Mouse (Mus musculus) erythroid progenitor cell, adult 5-6 weeks (primary cell): ENCODE results near the gene Phf8. TPM values are rescaled to one million over a fixed set of nuclear protein-coding genes. Genes with fewer than 3 reads are reported as not detected.
"Not testable (repeated sequence)": the region's sequence is repeated elsewhere in the genome, so short reads cannot be mapped to it uniquely, and the experiment has no call there.

Experiments
- ATAC-seq: replicated peaks from 2 replicates; pipeline ENCODE4 v1.8.0; 2016; ENCODE audit warnings: moderate number of reproducible peaks, mild to moderate bottlenecking, moderate TSS enrichment, inconsistent platforms; ENCODE audit not compliant: poor library complexity, low FRiP score, severe bottlenecking
- total RNA-seq, 2 experiments: library from RNA; stranded (forward) in 1 of 2; stranded (reverse) in 1 of 2; fragments of 150-400 nt in 1 of 2; fragments of 186-747, 209-891 nt in 1 of 2; gene quantifications; 2 replicates each; pipeline versions ENCODE4 v1.2.3 to v1.2.4; 2015 to 2017; ENCODE audit warnings: low replicate concordance in 2 of 2

Phf8 gene
- 38.2 and 52.0 TPM in 2 replicates for total RNA-seq (2015; ENCODE audit: low replicate concordance)
- total RNA-seq (2017; ENCODE audit: low replicate concordance): 34.4 and 36.4 TPM in 2 replicates

DNA sequence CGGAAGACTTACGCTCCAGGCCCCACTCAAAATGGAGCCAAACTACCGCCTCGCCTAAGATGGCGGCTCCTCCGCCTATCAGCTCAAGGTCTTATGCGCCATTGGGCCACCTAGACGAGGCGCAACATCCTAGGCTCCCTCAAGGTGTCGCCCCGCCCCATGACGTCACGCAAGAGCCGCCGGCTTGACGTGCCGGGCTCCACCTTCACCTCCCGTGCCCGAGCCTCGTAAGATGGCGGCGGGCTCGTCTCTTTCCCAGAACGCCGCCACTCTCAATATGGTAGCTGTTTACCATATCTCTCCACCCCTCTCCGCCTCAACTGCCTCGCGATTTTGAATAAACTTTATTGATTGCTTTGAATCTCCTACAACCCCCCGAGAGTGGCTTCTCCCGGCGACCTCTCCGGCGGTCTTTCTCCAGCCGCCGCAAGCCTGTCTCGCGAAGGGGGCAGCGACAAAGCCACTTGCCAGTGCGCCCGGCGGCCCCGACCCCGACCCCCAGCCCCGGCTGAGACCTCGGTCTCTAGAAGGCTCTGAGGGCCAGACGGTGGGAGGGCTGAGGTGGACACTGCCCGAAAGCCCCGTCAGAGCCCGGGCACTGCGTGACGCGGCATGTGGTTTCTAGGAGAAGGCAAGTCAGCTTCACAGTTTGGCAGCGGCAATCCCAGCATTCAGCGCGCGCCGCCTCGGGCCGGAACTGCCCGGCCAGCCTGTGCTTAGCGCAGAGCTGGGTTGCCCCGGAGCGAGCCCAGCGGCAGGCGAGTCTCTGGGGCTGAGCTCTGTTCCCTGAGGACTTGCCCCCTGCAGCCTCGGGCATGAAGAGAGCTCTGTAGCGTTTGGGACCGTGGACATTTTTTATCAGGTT lies at the start of gene Phf8:
Gene Phf8, plus strand, starts transcription at position 215 of the 865 bp plus-strand sequence.
- ATAC-seq: peak; percentile 91

DNA sequence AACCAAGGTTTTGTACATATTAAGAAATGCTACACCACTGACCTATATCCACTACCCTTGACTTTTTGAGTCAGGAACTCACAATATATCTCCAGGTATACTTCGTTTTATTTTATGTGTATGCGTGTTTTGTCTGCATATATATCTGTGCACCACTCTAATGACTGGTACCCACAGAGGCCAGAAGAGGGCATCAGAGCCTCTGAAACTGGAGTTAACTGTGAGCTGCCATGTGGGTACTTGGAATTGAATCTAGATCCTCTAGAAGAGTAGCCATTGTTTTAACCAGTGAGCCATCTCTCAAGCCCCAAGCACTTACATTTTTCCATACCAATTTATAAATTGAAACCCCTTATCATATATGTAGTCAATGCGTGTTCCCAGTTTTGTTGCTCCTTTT lies 32.3 kb upstream of the Phf8 start:
- no peak for ATAC-seq

DNA sequence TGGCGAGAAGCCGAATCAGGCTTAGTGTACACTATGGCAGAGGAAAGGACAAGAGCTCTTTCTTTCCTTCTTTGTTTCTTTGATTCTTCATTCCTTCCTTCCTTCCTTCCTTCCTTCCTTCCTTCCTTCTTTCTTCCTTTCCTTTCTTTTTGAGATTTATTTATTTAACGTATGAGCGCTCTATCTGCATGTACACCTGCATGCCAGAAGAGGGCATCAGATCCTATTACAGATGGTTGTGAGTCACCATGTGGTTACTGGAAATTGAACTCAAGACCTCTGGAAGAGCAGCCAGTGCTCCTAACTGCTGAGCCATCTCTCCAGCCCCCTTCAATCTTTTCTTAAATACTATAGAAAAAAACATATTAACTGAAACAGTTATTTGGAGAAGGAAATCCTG lies 27.2 kb upstream of the Phf8 start:
- ATAC-seq: not testable (repeated sequence)

DNA sequence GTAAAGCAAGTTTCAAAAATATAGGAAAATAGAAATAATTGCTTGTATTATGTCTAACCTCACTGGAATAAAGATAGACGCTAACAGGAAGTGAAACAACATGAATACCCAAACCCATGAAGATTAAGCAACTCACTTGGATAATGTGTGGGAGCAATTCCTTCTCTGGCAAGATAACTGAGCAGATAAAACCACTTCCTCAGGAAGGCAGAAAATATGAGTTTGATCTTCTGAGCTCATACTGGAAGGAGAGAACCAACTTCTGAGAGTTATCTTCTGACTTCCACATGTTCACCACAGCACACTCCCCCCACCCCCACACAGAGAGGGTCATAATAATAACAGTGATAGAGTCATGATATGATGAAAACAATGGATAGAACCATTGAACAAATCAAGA lies 23.9 kb upstream of the Phf8 start:
- no peak for ATAC-seq

DNA sequence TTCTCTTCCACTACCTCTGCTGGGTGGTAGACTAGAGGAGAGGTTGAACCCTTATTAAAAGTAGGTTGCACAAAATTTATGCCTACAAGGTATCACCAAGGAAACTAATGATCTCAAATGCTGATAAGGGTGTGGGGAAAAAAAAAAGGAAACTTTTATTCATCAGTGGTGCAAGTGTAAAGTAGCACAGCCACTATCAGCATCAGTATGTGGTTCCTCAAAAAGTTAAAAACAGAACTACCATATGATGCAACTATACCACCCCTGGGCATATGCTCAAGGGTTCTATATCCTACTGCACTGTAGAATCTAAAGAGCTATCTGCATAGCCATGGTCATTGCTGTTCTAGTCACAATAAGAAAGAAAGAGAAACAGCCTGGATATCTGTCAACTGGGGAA lies 11.9 kb upstream of the Phf8 start:
- no peak for ATAC-seq

DNA sequence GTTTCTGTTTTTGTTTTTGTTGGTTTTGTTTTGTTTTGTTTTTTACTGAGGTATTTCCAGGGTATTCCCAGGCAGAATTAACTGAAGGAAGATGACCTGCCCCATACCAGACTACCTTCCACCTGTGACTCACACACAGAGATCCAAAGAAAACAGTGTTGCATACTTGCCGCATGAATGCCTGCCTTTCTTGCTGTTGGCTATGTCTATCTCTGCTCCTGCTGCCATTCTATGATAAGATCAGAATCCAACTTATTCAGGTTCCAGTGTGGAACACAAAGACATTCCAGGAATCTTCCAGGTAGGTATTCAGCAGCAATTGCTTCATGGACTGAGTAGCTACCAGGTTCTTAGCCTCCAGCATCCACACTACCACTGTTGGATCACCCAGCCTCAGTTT lies 10.6 kb upstream of the Phf8 start:
- no peak for ATAC-seq

DNA sequence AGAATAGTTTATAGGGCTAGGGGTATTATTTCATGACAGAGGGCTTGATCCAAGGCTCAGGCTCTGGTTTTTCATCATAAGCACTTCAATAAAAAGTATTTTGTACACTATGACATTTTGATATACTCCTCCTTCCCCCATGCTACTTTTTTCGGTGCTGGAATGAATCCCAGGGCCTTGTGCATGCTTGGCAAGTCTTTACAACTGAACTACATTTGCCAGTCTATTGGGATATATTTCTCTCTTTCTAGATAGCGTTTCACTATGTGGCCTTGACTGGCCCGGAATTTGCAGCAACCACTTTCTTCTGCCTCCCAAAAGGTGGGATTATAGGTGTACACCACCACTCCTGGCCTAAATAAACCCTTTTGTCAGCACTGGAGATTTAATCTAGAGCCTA lies 7.4 kb upstream of the Phf8 start:
- no peak for ATAC-seq

DNA sequence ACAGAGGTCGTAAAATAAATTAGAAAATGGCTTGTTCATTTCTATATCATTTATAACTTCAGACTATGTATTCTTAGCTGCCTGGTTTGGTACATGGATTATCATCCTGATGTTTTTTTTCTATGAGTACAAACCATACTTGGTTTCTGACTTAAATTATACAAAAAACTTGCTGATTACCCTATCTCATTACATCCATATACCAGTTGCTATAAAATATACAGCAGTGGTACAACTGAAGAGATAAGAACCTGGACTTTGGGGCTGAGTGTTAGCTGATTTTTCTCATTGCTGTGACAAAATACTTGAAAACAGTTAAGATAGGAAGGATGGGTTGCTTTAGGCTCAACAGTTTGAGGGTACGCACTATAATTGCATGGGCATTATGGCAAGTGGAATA lies 6.8 kb upstream of the Phf8 start:
- ATAC-seq: no peak

DNA sequence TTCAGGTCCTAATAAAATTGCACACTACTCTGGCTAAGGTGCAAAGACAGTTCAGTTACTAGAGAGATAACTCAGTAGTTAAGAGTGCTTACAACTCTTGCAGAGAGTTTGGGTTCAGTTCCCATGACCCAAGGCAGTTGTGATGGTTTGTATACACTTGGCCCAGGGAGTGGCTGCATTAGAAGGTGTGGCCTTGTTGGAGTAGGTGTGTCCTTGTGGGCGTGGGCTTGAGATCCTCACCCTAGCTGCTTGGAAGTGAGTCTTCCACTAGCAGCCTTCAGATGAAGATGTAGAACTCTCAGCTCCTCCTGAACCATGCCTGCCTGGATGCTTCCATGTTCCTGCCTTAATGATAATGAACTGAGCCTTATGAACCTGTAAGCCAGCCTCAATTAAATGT lies 2.3 kb upstream of the Phf8 start:
- ATAC-seq: peak; percentile 50

DNA sequence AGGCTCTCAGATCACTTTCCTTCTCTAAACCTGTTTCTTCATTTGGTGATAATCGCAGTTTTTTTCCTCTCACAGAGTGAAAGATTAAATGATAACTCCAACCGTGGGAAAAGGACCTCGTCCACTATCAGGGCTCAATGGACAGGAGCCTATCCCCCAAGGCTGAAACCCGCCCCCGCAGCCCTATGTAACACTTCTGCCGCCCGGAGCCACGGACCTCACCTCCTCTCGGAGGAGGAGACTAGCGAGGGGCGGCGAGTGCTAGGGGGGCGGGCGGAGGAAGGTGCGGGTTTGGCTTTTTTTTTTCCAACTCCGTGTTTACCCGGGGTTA lies 380 bp upstream of the Phf8 start:
- peak; percentile 67 for ATAC-seq

DNA sequence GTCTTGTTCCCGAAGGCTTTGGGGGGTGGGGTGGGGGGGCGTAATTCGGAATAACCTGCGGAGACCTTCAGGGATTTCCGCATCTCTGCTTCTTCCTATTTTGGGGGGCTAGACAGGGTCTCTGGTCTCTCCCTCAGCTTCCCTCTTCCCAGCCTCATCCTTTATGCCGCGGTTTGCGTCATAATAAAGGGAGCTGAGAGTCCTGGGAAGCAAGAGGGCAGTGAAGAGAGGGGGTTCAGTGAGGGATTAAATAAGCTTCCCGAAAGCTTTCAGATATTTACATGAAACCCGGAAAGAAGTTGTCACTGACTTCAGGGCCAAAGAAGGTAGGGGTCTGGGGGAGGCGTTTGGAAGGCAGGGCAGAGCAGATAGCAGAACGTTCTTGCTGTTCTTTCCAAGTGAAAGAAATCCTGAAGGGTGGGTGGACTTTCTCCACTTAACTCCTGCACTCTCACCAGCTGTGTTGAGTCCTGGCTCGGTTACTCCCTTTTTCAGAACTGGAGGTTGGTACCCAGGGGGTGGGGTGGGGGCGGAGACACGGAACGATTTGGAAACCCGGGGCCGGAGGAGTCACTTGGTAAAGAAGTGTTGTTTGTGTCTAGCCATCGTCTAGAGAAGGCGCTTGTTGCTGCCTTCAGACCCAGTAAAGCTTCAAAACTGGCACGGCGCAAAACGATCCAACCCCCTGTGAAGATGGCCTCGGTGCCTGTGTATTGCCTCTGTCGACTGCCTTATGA lies 1.5 kb downstream of the Phf8 start:
- ATAC-seq: no peak

DNA sequence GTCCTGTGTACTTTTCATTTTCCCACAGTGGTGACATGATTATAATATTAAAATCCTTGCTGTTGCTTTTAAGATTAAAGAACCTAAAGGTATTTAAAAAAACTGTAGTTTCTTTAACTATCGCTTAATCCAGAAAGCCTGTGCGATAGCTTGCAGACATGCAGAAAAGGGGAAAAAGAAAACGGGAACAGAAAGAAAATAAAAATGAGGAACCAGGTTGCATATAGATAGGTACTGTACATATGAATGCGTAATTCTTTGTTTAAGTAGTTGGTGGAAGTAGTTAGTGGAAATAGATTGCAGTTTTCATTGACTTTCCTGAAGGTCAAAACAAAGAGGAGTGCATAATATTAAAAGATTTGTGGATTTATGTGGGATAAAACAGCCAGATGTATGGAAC lies 32.9 kb downstream of the Phf8 start:
- ATAC-seq: no peak

DNA sequence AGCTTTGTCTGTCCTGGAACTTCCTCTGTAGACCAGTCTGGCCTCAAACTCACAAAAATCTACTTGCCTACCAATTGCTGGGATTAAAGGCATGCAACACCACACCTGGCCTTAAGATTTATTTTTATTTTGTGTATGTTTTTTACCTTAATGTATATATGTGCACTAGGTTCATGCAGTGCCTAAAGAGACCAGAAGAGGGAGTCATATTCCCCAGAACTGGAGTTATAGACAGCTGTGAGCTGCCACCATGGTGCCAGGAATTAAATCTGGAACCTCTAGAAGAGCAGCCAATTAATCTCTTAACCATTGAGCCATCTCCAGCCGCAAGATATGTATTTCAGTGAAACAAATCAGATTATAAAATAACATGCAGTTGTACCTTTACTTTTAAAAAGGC lies 54.7 kb downstream of the Phf8 start:
- ATAC-seq: no peak

DNA sequence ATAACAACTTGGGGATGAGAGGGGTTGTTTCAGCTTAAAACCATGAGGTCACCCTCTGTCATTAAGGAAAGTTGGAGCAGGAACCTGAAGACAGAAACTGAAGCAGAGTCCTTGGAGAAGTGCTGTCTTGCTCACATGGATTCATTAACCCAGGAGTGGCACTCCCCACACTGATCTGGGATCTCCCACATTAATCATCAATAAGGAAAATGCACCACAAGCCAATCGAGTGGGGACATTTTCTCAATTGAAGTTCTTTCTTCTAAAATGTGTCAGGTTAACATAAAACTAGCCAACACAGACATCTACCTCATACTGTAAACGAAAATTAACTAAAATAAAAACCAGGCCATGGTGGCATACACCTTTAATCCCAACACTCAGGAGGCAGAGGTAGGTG lies 122.9 kb downstream of the Phf8 start:
- no peak for ATAC-seq

DNA sequence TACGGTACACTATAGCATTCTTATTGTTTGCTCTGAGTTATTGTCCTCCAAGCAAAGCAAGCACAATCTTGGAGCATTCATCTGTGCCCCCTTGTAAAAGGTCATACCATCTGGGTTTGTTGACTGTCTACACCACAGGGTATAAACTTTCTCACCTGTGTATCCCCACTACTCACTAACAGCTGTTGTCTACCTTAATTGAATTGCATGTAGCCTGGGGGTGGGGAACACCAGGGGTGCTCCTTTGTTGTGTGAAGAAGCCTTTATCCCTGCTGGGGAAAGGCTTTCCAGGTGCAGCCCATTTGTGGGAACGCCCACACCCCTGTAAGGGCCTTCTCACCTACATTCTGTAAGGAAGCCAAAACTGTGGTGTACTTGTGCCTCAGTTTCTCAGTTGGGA lies 133.3 kb downstream of the Phf8 start:
- ATAC-seq: no peak

DNA sequence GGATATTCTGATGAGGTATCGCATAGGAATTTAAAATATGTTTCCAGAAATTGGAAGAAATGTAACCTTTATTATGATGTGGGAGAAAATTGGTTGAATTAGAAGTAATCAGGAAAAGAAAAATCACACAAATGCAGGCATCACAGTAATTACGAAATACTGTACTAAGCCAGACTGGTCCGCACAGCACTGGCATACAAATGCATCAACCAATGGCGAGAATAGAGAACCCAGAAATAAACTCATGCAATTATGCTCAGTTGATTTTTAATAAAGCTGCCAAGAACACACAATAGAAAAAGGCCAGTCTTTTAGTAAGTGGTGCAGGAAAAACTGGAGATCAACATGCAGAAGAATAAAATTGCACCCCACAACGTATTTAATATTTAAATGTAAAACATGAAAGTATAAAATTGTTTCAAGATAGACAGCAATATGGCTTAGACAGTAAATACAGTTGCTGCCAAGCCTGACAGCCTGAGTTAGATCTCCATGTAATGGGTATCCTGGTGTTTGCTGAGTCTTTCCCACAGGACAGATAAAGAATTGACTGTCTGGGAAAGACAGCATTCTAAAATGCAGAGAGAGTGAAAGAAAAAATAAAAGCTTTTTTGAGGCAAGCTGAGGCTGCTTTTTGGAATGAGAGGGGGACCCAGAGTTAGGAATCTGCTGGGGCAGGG lies 154.2 kb downstream of the Phf8 start:
- ATAC-seq: no peak

Other genes with a start within 250 kb of the Phf8 start
- gene Fam120c, start 176.5 kb upstream of the Phf8 start, total RNA-seq (2015; ENCODE audit: low replicate concordance): 0.84 and 2.5 TPM in 2 replicates
- 0.77 and 1.3 TPM in 2 replicates for gene Fam120c, start 176.5 kb upstream of the Phf8 start, total RNA-seq (2017; ENCODE audit: low replicate concordance)